Mouse (Mus musculus): ENCODE measurements at regions not wholly inside any gene's neighbourhood (a gene's known extent, or its start where the extent isn't known, plus 50 kb on each side); places are given as distances from the start of the nearest gene placed in this dataset.

GRCm38 (mm10) chr14:120223528-120224201, 51.8 kb upstream of the Mbnl2 start:
- no peak for ATAC-seq (ENCODE audit: extremely low read depth, insufficient number of reproducible peaks, low FRiP score, poor library complexity, severe bottlenecking)
- Histone ChIP-seq H3K9me3 (replicated peaks) (peaks cover 29% of the 10 kb centered on the region), H3K36me3 (replicated peaks) (no peaks in the 10 kb centered on the region), H3K4me3 (ENCODE audit: low read depth, low read length) (no peak overlapping the region), H3K4me1 (ENCODE audit: insufficient read depth, low read depth, low read length) (no peaks in the 10 kb centered on the region), H3K27me3 (ENCODE audit: insufficient read depth, low read length) (no peaks in the 10 kb centered on the region)
- TF ChIP-seq CTCF (IDR thresholded peaks at IDR 0.05; ENCODE audit: low read depth, low read length) (no peak), GATA1 (IDR thresholded peaks at IDR 0.05; ENCODE audit: borderline replicate concordance, low read length) (no peak), POLR2AphosphoS5 (IDR thresholded peaks at IDR 0.05; ENCODE audit: insufficient replicate concordance, low read depth, low read length) (no peak), GATA2 (IDR thresholded peaks at IDR 0.05; ENCODE audit: borderline replicate concordance, low read depth, low read length) (no peak), TAL1 (conservative IDR thresholded peaks at IDR 0.05; ENCODE audit: low read depth, low read length) (no peak)
- no peak for DNase-seq (ENCODE audit: low spot score)

GRCm38 (mm10) chr14:120224202-120224846, 51.1 kb upstream of the Mbnl2 start:
- no peaks in the 10 kb centered on the region for H3K27me3 ChIP-seq (ENCODE audit: insufficient read depth, low read length)
- no peaks in the 10 kb centered on the region for H3K4me1 ChIP-seq (ENCODE audit: insufficient read depth, low read depth, low read length)
- ATAC-seq (ENCODE audit: extremely low read depth, insufficient number of reproducible peaks, low FRiP score, poor library complexity, severe bottlenecking): no peak
- H3K36me3 ChIP-seq (replicated peaks): no peaks in the 10 kb centered on the region
- no peak overlapping the region for H3K4me3 ChIP-seq (ENCODE audit: low read depth, low read length)
- DNase-seq (ENCODE audit: low spot score): no peak
- TF ChIP-seq CTCF (IDR thresholded peaks at IDR 0.05; ENCODE audit: low read depth, low read length) (no peak), GATA1 (IDR thresholded peaks at IDR 0.05; ENCODE audit: borderline replicate concordance, low read length) (no peak), TAL1 (conservative IDR thresholded peaks at IDR 0.05; ENCODE audit: low read depth, low read length) (no peak), GATA2 (IDR thresholded peaks at IDR 0.05; ENCODE audit: borderline replicate concordance, low read depth, low read length) (no peak), POLR2AphosphoS5 (IDR thresholded peaks at IDR 0.05; ENCODE audit: insufficient replicate concordance, low read depth, low read length) (no peak)
- peaks cover 26% of the 10 kb centered on the region for H3K9me3 ChIP-seq (replicated peaks)

DNA sequence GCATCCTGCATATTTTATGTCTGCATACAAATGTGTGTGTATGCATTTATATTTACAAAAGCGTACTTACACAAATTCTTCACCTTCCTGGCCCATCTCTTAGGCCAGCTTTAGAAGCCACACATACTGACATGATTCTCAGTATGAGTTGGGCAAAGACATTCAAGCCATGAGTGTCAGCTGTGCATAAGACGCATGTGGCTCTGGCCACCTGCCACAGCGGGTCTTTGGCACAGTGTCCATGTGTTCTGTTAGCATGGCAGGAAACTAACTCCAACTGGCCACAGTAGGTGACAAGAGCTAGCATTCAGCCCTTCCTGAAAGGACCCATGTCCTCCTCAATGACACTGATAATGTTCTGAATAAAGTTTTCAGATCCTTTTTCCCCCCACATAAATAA, 49.8 kb upstream of the Mbnl2 start:
- no peak for TF ChIP-seq TAL1 (conservative IDR thresholded peaks at IDR 0.05; ENCODE audit: low read depth, low read length)
- TF ChIP-seq POLR2AphosphoS5 (IDR thresholded peaks at IDR 0.05; ENCODE audit: insufficient replicate concordance, low read depth, low read length): no peak
- no peak for TF ChIP-seq GATA2 (IDR thresholded peaks at IDR 0.05; ENCODE audit: borderline replicate concordance, low read depth, low read length)
- TF ChIP-seq GATA1 (IDR thresholded peaks at IDR 0.05; ENCODE audit: borderline replicate concordance, low read length): no peak
- no peak for TF ChIP-seq CTCF (IDR thresholded peaks at IDR 0.05; ENCODE audit: low read depth, low read length)
- DNase-seq (ENCODE audit: low spot score) (no peak), ATAC-seq (ENCODE audit: extremely low read depth, insufficient number of reproducible peaks, low FRiP score, poor library complexity, severe bottlenecking) (no peak)

More for the DNA sequence above, 49.8 kb upstream of the Mbnl2 start:
- Histone ChIP-seq H3K4me3 (ENCODE audit: low read depth, low read length) (no peak overlapping the region), H3K36me3 (replicated peaks) (no peaks in the 10 kb centered on the region), H3K27me3 (ENCODE audit: insufficient read depth, low read length) (no peaks in the 10 kb centered on the region), H3K4me1 (ENCODE audit: insufficient read depth, low read depth, low read length) (no peaks in the 10 kb centered on the region), H3K9me3 (replicated peaks) (peaks cover 20% of the 10 kb centered on the region)

All from G1E (cell line).